Mouse (Mus musculus) megakaryocyte, adult 5-6 weeks (primary cell): ENCODE data around the gene Prrc2b. TPM values are rescaled to one million over a fixed set of nuclear protein-coding genes. Genes with fewer than 3 reads are reported as not detected.
A peak's percentile ranks its signal among the peaks of the same experiment; 100 is the strongest.

Experiments used
- ATAC-seq: 2 replicates; pipeline ENCODE4 v1.8.0; 2016; ENCODE audit warnings: mild to moderate bottlenecking, inconsistent platforms; ENCODE audit not compliant: poor library complexity, severe bottlenecking
- total RNA-seq, 2 experiments: library from RNA; stranded (forward) in 1 of 2; stranded (reverse) in 1 of 2; fragments of 153-499, 151-499 nt in 1 of 2; fragments of 221-1000, 200-1000 nt in 1 of 2; gene quantifications; 2 replicates each; pipeline versions ENCODE4 v1.2.3 to v1.2.4; 2015 to 2017

Prrc2b gene
- total RNA-seq, 2 experiments from 2014 or later, result 11.5 to 26.9 TPM

DNA sequence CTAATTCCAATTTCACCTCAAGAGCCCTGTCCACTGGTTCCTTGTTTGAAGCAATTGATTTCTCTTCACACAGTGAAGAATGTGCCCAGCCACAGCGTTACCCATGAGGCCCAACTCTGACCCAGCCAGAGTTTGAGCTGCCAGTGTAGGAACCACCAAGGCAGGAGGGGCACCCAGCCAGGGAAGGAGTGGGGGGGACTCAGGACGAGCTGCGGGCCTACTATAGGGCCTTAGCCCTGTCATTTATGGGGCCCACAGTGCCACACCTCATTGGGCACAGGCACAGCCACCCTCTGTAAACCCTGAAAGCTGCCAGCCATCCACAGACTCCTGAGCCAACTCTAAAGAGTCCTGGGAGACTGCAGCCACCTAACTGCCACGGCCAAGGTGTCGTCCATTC, 103.7 kb downstream of the Prrc2b start:
- ATAC-seq, result no peak

DNA sequence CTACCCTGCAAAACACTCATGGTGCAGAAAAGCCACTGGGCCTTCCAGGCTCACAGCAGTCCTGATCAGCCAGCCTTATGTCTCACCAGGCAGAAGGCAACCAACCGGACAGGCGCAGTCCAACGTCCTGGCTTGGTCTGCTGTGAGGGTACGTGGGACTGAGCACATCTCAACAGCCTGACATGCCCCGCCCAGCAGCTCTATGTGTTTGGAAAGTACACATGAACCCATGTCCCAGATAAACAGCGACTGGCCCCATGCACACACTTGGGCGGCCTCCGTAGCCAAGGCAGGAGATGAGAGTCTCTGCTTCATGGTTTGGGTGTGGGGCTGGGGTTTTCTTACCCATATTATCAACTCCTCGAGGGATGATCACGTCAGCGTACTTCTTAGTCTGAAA, 105.4 kb downstream of the Prrc2b start:
- ATAC-seq, result no peak

GRCm38 (mm10) chr2:32258887-32259533, 108.1 kb downstream of the Prrc2b start:
- ATAC-seq, result no peak

DNA sequence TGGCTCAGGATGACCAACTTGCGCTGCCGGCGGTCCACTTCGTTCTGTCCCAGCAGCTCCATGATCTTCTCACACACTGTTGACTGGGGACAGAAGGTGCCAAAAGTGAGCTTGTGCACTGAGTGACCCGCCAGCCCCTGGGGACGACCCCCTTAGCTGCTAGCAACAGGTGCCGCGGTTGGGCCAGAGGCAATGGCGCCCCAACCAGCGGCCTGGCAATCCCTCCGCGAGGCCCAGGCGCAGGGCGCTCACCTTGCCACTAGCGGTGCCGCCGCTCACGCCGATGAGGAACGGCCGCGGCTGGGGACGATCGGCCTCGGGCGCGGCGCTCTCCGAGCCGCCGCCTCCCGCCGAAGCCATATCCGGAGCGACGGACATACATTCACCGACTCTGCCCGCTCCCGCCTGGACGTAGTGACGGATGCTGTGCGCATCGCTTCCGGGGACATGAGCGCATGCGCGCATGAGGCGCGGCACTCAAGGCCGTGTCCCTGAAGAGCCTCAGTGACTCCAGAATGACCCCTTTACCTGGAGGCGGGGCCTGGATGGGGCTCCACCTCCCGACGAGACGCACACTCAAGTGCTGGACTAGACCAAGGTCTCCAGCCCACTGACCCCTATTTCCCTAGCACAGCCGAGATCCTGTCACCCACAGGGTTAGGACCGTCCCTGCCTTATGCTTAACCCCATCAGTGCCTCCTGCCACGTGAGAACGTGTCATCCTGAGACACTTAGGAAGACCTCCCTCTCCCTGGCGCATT, 109.0 kb downstream of the Prrc2b start, which contains the start of gene Uck1:
Gene Uck1 (minus strand): TSS at position 503 of the 761 bp plus-strand sequence.
- ATAC-seq, result peak; percentile 94

- peak; percentile 53 for ATAC-seq
These were observed 109.8 kb downstream of the Prrc2b start for GRCm38 (mm10) chr2:32260635-32261034.

- no peak for ATAC-seq
These were observed 124.9 kb downstream of the Prrc2b start for GRCm38 (mm10) chr2:32275823-32276222.

DNA sequence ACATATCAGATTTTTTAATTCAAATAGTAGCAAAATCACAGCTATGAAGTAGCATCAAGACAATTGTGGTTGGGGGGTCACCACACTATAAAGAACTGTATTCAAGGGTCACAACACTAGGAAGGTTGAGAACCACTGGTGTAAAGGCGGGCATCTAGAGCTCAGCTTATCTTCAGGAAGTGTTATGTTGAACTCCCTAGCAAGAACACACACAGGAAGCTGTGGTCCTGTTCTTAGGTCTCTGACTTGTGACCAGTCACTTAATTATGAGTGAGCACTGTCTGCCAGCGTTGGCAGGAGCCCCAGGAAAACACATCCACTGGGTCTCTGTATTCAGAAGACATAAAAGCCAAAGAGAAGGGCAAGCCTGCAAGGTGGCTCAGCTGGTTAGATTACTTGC, 131.4 kb downstream of the Prrc2b start:
- ATAC-seq, result no peak

GRCm38 (mm10) chr2:32282727-32283126, 131.8 kb downstream of the Prrc2b start:
- ATAC-seq, result peak; percentile 93

DNA sequence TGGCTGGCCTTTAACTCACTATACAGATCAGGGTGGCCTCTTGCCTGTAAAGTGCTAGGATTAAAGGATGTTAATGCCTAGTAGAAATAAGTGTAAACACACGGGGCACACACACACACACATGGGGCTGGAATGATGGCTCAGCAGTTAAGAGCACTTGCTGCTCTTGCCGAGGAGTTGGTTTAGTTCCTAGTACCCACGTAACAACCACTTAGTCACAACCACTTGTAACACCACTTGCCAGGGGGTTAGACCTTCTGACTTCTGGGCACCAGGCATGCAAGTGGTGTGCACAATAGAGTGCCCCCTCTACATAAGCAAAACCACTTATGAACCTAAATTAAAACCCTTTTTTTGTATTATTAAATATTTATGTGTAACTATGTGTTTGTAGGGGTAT, 133.1 kb downstream of the Prrc2b start:
- no peak for ATAC-seq

Other genes with a start within 250 kb of the Prrc2b start
- 0.16 TPM in 1 of 2 replicates, not detected in the other for gene Aif1l, start 200.9 kb upstream of the Prrc2b start, total RNA-seq (2015)
- gene Aif1l, start 200.9 kb upstream of the Prrc2b start, total RNA-seq (2017), result 2.1 TPM in 1 of 2 replicates, not detected in the other
- 51.5 and 69.1 TPM in 2 replicates for gene Nup214, start 176.6 kb upstream of the Prrc2b start, total RNA-seq (2015)
- 32.0 and 37.7 TPM in 2 replicates for gene Nup214, start 176.6 kb upstream of the Prrc2b start, total RNA-seq (2017)
- 14.4 and 14.7 TPM in 2 replicates for gene Fam78a, start 66.2 kb upstream of the Prrc2b start, total RNA-seq (2015)
- gene Fam78a, start 66.2 kb upstream of the Prrc2b start, total RNA-seq (2017), result 11.7 and 13.1 TPM in 2 replicates
- gene Plpp7, start 55.6 kb upstream of the Prrc2b start, total RNA-seq (2015), result 0.14 and 0.33 TPM in 2 replicates
- 0.24 and 1.2 TPM in 2 replicates for gene Plpp7, start 55.6 kb upstream of the Prrc2b start, total RNA-seq (2017)
- gene Pomt1, start 85.5 kb downstream of the Prrc2b start, total RNA-seq (2015), result 7.7 and 8.4 TPM in 2 replicates
- 15.2 and 17.3 TPM in 2 replicates for gene Pomt1, start 85.5 kb downstream of the Prrc2b start, total RNA-seq (2017)
- 18.7 and 29.3 TPM in 2 replicates for gene Uck1, start 109.1 kb downstream of the Prrc2b start, total RNA-seq (2015)
- 19.3 and 19.6 TPM in 2 replicates for gene Uck1, start 109.1 kb downstream of the Prrc2b start, total RNA-seq (2017)
- gene Golga2, start 136.3 kb downstream of the Prrc2b start, total RNA-seq (2015), result 9.7 and 20.1 TPM in 2 replicates
- 51.1 and 55.3 TPM in 2 replicates for gene Golga2, start 136.3 kb downstream of the Prrc2b start, total RNA-seq (2017)
- 114 and 143 TPM in 2 replicates for gene Swi5, start 137.0 kb downstream of the Prrc2b start, total RNA-seq (2015)
- 208 and 230 TPM in 2 replicates for gene Swi5, start 137.0 kb downstream of the Prrc2b start, total RNA-seq (2017)
- gene Ciz1, start 201.2 kb downstream of the Prrc2b start, total RNA-seq (2015), result 56.3 and 67.0 TPM in 2 replicates
- 66.2 and 81.0 TPM in 2 replicates for gene Ciz1, start 201.2 kb downstream of the Prrc2b start, total RNA-seq (2017)
- 0.47 TPM in 1 of 2 replicates, not detected in the other for gene Dnm1, start 202.3 kb downstream of the Prrc2b start, total RNA-seq (2015)
- not detected in 2 replicates for gene Dnm1, start 202.3 kb downstream of the Prrc2b start, total RNA-seq (2017)
- 30.4 and 38.4 TPM in 2 replicates for gene 1110008P14Rik, start 230.9 kb downstream of the Prrc2b start, total RNA-seq (2015)
- 29.1 and 32.3 TPM in 2 replicates for gene 1110008P14Rik, start 230.9 kb downstream of the Prrc2b start, total RNA-seq (2017)
- gene Lcn2, start 237.2 kb downstream of the Prrc2b start, total RNA-seq (2015), result 3,591 and 4,679 TPM in 2 replicates
- gene Lcn2, start 237.2 kb downstream of the Prrc2b start, total RNA-seq (2017), result 682 and 1,100 TPM in 2 replicates
- 5.0 and 6.7 TPM in 2 replicates for gene Ptges2, start 244.8 kb downstream of the Prrc2b start, total RNA-seq (2015)
- 7.2 and 8.8 TPM in 2 replicates for gene Ptges2, start 244.8 kb downstream of the Prrc2b start, total RNA-seq (2017)